Mouse (Mus musculus) spleen, postnatal 36 days (tissue): ENCODE data around the gene Spop.
A peak's percentile ranks its signal among the peaks of the same experiment; 100 is the strongest.
"Not testable (repeated sequence)": the region's sequence is repeated elsewhere in the genome, so short reads cannot be mapped to it uniquely, and the experiment has no call there.

Experiments used
- DNase-seq, 2 experiments: peaks; one replicate each; pipeline ENCODE4 v3.0.0; 2022; ENCODE audit warnings: low spot score in 2 of 2, mixed read lengths in 1 of 2

Gene Spop

GRCm38 (mm10) chr11:95391201-95391600, 22.7 kb upstream of the Spop start:
- no peak for DNase-seq

GRCm38 (mm10) chr11:95391743-95392142, 22.1 kb upstream of the Spop start:
- DNase-seq, result no peak

- no peak for DNase-seq
Observed at GRCm38 (mm10) chr11:95392223-95392667, 21.6 kb upstream of the Spop start.

GRCm38 (mm10) chr11:95392708-95393499, 21.0 kb upstream of the Spop start:
- no peak for DNase-seq

GRCm38 (mm10) chr11:95393500-95393816, 20.4 kb upstream of the Spop start:
- DNase-seq, result no peak

GRCm38 (mm10) chr11:95394112-95394511, 19.8 kb upstream of the Spop start:
- DNase-seq, result no peak

- no peak for DNase-seq
Observed at GRCm38 (mm10) chr11:95396548-95396947, 17.3 kb upstream of the Spop start.

GRCm38 (mm10) chr11:95397843-95398835, 15.7 kb upstream of the Spop start:
- peak; percentile 35 to 52 for DNase-seq

- DNase-seq, result no peak
Observed at GRCm38 (mm10) chr11:95399520-95400020, 14.3 kb upstream of the Spop start.

- no peak for DNase-seq
Observed at GRCm38 (mm10) chr11:95401568-95401967, 12.3 kb upstream of the Spop start.

GRCm38 (mm10) chr11:95402196-95402595, 11.7 kb upstream of the Spop start:
- DNase-seq, result no peak

GRCm38 (mm10) chr11:95402658-95403101, 11.2 kb upstream of the Spop start:
- DNase-seq, result no peak

- DNase-seq, result no peak
Observed at GRCm38 (mm10) chr11:95403382-95404340, 10.2 kb upstream of the Spop start.

GRCm38 (mm10) chr11:95405771-95406170, 8.1 kb upstream of the Spop start:
- DNase-seq, result no peak

- DNase-seq, result not testable (repeated sequence)
Observed at GRCm38 (mm10) chr11:95406398-95406797, 7.5 kb upstream of the Spop start.

GRCm38 (mm10) chr11:95409450-95410112, 4.3 kb upstream of the Spop start:
- no peak for DNase-seq

- DNase-seq, result no peak
Observed at GRCm38 (mm10) chr11:95411453-95412013, 2.3 kb upstream of the Spop start.

- DNase-seq, result no peak
Observed at GRCm38 (mm10) chr11:95412615-95413014, 1.3 kb upstream of the Spop start.

- peak; percentile 91 to 94 for DNase-seq
Observed at GRCm38 (mm10) chr11:95414536-95415161, 769 bp downstream of the Spop start.

- peak in 1 of 2 experiments; percentile 31 for DNase-seq
Observed at GRCm38 (mm10) chr11:95415931-95416330, 2.1 kb downstream of the Spop start.
